Mouse (Mus musculus) kidney, postnatal 4 days (tissue): ENCODE measurements around the gene Ppp1r14a.

ENCODE experiments used
- DNase-seq, 2 experiments: peaks; one replicate each; pipeline ENCODE4 v3.0.0; 2021; ENCODE audit warnings: mixed read lengths in 2 of 2

The Ppp1r14a gene

DNA sequence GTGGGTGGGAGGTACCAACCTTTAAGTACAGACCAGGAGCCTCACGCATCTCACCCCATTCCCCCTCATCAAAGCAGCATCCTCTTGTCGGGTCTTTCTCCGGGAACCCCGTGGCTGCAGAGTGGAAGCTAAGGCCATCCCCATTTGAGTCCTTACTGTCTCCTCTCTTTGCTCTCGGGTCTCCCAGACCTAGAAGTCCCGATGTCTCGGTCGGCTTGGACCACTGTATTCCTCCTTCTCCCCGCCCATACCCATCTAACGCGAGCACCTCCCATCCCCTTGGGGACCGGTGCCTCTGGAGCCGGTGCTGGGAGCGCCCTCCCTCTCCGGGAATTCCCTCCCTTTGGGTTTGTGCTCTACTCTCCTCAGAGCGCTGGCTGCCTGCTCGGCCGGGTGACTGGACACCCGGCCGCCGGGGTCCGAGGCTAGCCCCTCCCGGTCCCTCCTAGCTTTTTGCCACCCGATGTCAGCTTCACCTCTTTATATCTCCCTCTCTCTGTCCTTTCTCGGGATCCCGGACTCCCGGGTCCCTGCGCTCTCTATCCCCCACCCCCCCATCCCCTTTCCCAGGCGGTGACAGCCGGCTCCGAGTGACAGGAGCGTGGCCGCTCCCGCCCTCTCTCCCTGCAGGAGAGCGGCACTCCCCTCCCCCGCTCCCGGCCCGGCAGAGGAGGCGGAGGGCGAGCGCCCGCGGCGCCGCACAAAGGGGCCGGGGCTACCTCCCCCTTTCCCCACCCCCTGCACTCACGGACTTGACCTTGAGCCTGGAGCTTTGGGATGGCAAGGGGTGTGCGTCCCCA lies 15.6 kb downstream of the Ppp1r14a start:
- DNase-seq = no peak

DNA sequence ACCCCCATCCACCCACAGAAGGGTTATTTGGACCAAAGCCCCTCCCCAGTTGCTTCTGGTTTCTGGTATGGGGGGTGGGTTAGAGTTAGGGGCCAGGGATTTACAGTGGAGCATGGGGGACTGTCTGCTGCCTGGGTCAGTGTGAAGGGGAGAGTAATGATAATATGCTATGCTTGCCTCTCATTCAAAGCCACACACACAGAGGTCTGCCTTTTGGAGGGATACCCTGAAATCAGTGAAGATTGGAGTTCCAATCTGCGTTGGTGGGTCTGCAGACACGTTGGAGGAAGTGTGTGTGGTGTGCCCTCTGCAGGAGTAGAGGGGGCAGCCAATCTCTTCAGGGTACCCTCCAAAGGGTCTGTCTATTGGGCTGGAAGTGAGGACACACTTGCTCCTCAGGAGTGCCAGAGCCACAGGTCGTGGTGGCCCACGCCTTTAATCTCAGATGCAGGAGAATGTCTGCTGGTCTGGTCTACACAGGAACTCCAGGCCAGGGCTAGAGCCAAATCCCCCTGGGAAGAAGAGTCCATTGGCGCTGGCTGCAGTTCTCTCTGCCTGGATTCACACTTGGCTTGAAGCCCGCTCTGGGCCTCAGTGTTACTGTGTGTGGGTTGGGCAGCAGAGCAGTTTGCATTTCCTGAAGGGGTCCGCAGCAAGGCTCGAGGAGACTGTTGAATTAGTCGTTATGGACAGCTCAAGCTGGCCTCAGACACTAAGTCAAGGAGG lies 16.3 kb downstream of the Ppp1r14a start:
- DNase-seq = no peak

DNA sequence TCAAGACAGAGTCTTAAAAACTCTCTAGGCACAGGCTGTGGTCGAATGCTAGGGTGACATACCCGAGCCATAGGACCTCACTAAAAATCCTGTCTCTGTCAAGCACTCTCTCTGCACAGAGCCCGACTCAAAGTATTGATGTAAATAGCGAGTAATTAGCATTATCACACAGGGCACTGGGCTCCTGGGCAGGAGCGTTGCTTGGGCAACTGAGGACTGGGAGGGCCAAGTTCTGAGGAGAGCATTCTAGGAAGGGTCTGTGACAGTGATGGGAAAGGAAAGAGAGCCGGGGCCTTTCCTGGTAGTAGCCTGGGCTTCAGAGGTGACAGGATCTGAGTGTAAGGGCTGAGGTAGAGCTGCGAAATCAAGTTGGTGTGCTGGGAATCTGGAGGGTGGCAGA lies 17.0 kb downstream of the Ppp1r14a start:
- DNase-seq = no peak

DNA sequence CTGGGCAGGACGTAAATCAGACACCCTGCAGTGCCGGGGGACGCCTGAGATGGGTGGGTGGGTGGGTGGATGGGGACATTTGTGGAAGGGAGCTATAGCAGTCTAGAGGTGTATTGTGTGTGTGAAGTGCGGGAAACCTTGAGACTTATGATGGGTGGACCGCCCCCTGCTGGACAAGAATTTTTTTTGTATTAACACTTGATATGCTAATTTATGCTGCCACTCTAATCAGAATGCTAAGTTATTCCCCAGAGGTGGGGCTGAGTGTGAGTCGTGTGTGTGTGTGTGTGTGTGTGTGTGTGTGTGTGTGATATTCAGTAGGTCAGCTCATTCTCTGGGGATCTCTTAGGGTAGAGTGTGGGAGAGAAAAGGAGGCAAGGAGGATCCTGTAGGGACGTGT lies 17.5 kb downstream of the Ppp1r14a start:
- DNase-seq = peak in 1 of 2 experiments; percentile 49

DNA sequence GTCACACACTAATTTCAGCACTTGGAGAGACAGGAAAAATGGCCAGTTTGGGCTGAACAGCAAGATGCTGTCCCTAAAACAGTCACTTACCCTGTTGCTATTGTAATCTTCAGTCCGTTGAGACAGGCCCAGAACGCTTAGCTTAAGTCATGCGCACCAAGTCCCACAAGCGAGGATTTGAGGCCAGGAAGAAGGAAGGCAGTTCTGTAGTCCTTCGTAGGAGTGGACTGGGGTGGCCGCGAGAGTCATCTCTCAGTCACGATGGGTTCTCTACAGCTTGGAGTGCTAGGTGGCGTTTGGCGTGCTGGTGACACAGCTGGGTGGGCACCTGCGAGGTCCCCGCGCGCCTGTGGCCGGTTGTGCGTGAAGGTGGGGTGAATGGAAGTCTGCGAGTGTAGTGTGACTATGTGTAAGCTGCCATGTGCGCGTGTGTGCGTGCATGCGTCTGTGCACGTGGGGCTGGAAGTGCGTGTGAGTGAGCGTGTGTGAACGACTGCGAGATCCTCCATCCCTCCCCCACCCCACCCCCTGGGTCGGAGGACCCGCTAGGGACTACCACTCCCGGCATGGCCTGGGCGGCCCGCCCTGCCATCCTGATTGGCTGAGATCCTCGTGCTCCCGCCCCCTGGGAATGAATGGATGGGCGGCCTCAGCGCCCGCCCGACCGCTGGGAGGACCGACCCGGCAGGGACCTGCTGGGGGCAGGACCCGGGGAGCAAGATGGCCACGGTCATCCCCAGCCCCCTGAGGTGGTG lies 18.4 kb downstream of the Ppp1r14a start:
- DNase-seq = peak; percentile 94 to 95

DNA sequence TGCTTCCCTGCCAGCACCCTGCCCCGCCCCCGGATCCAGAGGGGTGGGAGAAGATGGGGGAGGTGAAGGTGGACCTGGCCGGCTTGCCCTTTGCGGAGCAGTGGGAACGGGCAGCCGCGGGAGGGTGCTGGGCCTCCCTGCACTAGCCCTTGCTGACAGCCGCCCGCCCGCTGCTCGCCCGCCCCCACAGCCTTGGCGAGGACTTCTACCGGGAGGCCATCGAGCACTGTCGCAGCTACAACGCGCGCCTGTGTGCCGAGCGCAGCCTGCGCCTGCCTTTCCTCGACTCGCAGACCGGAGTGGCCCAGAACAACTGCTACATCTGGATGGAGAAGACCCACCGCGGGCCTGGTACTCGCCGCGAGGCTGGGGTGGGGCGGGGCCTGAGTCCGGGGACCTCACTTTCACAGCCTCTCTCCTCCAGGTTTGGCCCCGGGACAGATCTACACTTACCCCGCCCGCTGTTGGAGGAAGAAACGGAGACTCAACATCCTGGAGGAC lies 20.2 kb downstream of the Ppp1r14a start:
- DNase-seq = peak; percentile 52 to 66

DNA sequence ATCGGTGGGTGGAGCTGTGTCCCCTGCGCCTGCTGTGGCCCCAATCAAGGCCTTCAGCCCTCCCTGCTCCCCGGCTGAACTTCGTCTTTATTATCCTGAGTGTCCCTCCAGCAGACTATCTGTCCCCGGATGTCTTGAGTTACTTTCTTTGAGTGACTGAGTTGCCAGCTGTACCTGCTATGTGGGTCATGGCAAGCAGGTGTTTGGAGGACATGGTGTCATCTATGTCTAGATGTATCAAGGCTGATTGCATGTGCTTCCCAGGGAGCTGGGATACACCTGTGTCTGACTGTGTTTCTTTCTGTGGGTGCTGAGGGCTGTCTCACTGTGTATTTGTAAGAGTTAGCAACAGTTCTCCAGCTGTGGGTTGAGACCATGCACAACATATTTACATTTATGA lies 20.6 kb downstream of the Ppp1r14a start:
- DNase-seq = no peak

DNA sequence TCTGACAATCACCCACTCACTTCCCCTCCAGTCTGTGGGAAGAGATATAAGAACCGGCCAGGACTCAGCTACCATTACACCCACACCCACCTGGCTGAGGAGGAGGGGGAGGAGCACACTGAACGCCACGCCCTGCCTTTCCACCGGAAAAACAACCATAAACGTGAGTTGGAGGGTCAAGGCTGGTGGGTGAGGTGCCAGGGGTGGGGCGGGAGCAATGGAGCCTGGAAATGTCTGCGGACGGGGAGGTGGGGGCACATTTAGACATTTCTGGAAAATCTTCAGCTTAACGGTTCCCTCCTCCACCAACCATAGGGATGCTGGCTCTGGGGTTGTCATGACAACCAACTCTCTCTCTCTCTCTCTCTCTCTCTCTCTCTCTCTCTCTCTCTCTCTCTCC lies 23.9 kb downstream of the Ppp1r14a start:
- no peak for DNase-seq

DNA sequence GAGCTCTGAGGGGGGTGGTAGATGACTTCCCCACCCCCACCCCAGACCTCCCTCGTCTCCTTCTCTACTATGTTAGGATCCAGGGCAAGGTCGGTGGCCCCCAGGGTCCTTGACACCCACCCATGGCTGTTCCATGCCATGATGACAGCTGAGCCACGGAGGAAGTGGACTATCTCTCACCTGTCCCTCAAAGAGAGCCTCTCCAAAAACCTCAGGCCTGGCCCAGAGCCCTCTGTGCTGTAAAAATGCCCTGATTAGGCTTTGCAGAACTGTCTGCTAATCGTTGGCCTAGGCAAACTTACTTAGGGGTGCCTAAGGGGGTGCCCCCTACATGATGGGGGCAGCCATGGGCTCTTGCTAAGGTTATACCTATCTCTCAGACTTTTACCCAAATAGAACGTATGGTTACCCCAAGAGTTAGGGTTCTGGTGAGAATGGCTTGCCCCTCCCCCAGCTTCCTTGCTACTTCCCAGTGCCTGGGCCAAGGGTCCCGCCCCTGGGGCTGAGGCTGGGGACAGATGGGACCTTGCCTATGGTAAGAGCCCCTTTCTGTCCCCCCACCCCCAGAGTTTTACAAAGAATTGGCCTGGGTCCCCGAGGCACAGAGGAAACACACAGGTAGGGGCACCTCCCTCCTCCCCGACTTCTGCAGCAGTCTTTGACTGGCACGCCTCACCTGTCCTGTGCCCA lies 24.6 kb downstream of the Ppp1r14a start:
- no peak for DNase-seq

DNA sequence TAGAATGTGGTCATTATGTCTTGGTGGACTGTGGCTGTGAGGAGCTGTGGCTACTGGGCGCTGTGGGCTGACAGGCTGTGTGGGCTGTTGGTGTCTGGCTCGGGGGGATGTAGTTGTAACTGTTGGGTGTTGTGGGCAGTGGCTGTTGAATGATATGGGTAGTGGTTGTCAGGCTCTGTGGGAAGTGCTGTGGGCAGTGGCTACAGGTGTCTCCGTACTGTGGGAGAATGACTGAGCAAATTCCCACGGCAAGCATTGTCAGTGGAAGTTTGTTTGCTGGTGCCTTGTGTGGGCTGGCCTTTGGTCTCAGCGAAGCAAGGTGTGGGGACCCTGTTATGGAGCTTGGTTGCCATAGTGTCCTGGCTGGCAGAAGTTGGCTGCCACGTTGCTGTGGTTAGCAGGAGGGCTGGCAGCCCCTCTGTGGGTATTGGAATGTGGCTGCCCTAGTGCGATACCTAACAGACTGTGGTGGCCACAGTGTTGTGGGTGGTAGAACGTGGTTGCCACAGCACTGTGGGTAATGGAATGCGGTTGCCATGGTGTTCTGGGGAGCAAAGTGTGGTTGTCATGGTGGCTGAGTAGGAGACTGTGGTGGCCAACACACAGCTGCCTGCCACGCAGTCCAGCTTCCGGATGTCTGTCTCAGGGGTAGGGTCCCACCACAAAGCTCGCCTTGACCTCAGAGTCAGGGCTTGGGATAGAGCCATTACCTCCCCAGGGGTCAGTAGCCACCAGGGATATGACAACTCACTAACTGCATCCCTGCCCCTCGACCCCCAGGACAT lies 25.9 kb downstream of the Ppp1r14a start:
- DNase-seq = no peak

DNA sequence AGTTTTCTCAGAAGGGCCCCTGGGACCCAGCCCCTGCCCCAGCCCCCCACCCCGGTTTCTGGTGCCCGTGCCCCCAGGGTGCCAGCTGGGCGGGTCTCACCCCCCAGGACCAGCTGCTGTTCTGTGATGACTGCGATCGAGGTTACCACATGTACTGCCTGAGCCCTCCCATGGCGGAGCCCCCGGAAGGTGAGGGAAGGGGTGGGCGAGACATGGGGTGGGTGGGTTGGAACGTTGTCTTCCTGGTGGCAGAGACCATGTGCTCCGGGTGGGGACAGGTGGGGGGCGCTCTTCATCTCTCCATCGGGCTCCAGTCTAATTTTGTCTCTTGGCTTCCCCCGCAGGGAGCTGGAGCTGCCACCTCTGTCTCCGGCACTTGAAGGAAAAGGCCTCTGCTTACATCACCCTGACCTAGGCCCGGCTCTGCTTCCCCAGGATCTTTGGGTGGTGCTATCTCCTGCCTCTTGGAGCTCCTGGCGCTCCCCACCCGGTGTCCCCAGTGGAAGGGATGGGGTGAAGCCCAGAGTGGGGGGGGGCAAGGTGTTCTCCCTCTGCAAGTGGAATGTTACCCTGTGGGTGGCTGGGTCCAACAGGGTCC lies 27.1 kb downstream of the Ppp1r14a start:
- no peak for DNase-seq

DNA sequence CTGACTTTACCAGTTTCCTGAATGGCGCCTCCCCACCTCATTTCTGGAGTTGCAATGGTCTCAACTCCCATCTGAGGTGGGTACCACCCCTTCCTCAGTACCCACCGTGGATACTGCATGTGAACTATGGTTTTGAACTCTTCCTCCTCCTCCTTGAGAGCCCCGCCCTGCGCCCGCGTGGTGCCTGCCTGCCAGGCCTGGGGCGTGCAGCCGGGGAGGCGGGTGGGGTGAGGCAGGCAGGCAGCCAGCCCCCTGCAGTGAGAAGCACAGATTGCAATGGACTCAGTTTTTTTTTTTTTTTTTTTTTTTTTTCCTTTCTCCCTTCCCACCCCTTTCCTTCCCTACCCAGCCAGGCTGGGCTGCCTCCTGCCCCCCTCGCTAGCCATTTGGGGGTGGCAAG lies 27.9 kb downstream of the Ppp1r14a start:
- peak in 1 of 2 experiments; percentile 55 for DNase-seq

DNA sequence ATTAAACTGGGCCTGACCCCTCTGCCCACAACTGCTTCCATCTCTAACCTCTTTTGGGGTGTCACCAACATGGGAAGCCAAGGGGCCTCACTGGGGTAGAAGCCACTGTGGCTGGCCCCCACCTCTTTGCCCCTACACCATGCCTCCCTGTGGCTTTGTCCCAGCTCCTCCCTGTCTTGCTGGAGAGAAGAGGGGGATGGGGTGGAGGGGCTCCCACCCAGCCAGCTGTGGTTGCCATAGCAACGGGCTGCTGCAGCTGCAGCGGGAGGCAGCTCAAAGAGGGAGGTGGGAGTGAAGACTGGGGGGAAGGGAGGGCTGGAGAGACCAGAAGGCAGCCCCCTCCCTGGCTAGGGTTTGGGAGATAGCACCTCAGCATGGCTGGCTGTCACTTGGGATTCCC lies 28.4 kb downstream of the Ppp1r14a start:
- DNase-seq = peak; percentile 58 to 67

DNA sequence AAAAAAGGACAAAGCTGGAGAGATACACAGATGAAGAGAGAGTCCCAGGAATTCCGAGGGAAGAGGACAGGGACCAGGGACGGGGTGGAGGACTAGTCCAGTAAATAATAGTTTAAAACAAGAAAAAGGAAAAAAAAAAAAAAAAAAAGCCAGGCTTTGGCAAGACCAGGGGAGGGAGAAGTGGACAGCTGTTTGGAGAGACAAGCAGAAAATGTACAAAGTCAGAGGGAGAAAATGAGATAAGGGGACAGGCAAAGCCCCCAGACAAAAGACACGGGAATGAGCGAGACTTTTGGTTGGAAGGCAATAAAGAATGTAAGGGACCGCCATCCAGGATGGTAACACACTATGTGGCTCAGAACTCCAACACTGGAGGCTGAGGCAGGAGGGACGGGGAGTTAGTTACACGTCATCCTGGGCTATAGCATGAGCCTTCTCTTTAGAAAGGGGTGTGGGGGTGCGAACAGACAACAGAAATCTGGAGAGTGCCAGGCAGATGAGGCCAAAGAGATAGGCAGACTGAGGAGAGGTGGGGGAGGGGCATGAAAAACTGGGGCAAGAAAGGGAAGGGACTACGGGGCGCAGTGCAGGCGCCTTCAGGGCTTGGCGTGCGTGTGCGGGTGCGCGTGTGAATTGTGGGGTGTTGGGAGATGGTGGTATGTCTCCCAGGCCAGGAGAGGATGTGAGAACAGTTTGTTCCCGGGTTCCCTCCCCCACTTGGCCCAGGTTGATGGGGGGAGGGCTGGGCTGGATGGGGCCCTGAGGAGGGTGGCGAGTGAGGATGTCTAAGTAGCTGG lies 29.2 kb downstream of the Ppp1r14a start:
- DNase-seq = no peak

DNA sequence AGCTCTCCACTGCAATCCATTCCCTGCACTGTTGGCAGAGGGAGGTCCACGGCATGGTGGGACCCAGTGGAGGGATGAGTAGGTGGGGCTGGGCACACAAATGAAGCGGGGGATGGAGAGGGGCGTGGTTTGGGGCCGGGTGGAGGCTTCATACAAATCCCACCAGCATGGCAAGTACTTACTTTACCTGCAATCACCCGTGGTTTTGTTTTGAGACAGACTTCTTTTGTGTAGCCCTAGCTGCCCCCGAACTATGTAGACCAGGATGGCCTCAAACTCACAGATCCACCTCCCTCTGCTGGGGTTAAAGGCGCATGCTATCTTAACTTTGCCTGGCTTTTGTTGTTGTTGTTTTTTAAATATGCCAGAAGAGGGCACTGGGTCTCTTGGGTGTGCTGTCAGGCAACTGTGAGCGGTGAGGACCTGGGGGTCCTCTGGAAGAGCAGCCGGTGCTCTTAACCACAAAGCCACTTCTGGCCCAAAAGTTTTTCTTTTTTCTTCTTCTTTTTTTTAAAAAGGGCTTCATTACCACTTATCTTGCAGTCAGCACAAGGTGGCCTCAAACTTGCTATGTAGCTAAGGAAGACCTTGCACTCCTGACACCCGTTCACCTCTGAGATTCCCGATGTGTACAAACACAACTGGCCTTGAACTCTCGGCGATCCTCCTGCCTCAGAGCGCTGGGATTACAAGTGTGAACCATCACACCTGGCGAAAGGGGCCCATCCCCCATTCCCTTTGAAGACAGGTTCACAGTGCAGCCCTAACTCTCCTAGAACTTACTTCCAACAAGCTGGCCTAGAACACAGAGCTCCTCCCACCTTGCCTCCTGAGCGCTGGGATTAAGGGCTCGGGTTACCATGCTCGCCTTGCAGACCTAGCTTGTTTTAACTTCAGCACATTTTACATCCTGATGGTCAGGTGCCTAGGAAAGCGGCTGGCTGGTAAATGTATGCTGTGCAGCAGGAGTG lies 30.5 kb downstream of the Ppp1r14a start:
- no peak for DNase-seq

DNA sequence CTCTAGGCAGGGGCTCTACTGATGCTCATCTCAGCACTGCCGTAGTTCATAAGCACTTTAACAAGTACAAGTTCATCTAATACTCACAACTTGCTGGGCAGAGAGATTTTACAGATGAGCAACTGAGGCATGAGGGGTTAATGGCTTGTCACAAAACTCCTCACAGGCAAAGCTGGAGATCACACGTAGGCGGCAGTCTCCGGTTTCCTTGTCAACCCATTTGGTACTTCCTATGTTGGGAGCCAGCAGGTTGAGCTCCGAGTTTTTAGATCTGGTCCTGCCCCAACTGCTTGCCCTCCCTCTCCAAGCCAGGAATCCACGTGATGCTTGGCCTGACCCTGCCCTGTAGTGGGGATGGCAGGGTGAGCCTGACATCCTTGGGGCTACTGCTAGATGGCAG lies 38.0 kb downstream of the Ppp1r14a start:
- no peak for DNase-seq

DNA sequence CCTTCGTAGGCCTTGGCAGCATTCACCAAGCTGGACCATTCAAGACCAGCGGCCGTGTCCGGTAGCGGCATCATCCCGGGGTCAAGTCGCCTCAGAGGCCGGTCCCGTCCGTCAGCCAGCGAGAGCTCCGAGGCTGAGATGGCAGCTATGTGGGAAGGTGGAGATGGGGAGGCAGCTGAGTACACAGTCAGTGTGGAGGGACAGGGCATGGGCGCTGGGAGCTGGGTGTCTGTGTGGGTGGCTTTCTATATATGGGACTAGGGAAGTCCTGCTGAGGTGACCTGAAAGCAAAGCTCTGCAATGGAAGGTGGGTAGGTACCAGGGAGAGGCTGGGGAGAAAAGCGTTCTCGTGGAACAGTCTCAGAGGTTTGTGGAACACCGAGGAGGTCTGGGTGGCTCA lies 39.9 kb downstream of the Ppp1r14a start:
- no peak for DNase-seq

DNA sequence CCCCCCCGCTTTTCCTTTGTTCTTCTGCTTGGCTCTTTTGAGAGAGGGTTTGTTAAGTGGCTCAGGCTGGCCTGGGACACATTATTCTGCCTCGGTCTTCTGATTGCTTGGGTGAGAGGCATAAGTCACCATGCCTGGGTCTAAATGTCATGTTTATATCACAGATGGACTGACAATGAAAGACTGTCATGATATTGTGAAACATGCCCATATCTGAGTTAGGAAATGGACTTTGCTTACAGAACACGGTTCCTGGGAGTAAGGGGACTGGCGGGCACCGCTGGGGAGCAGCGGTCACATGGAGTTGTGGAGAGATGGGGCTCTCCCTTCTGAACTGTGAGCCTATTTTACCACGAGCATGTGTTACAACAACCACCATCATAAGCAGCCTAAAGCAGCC lies 45.0 kb downstream of the Ppp1r14a start:
- no peak for DNase-seq

DNA sequence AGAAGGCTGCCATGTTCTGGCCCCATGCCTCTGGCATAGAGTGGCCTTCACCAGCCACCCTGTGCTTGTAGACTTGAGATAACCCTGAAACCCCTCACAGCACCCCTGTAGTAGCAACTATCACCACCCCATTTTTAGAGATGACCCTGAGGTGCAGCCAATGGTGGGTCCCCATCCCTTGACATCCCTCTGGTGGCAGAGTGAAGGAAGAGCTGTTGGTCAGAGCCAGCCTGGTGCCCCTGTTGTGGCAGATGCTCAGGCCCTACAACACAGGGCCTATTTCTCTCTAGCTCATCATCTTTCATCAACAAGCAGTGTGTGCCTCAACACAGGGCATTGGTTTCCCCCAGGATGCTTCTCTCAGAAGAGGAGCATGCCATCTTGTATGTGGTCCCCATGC lies 46.2 kb downstream of the Ppp1r14a start:
- DNase-seq = no peak
